Mouse (Mus musculus): ENCODE measurements around the gene Tbca. TPM values are rescaled to one million over a fixed set of nuclear protein-coding genes. Genes with fewer than 3 reads are reported as not detected.
A peak's percentile ranks its signal among the peaks of the same experiment; 100 is the strongest.

Gene Tbca
- polyA plus RNA-seq, 1 experiment from 2014 or later = 265 TPM

GRCm38 (mm10) chr13:94858016-94858575 lies 69.4 kb downstream of the Tbca start:
- no peak overlapping the region for H3K4me3 ChIP-seq
- H3K36me3 ChIP-seq = no peaks in the 10 kb centered on the region
- no peak for ATAC-seq (ENCODE audit: insufficient number of reproducible peaks, insufficient read depth, low FRiP score, low TSS enrichment, low read depth)
- WGBS = 62% methylated on average over 8 of the region's 8 CpGs
- peaks cover 12% of the 10 kb centered on the region; the same call in 1 of the 2 replicates for H3K4me1 ChIP-seq
- peaks cover 27% of the 10 kb centered on the region for H3K27me3 ChIP-seq
- H3K27ac ChIP-seq = no peak overlapping the region
- H3K4me2 ChIP-seq = no peak overlapping the region
- H3K9ac ChIP-seq = no peak overlapping the region
- no peaks in the 10 kb centered on the region for H3K9me3 ChIP-seq

- ATAC-seq (ENCODE audit: insufficient number of reproducible peaks, insufficient read depth, low FRiP score, low TSS enrichment, low read depth) = no peak
- H3K27me3 ChIP-seq = peaks cover 38% of the 10 kb centered on the region
Measured at GRCm38 (mm10) chr13:94859256-94859655, 70.5 kb downstream of the Tbca start.

GRCm38 (mm10) chr13:94862491-94863230 lies 74.0 kb downstream of the Tbca start:
- no peak overlapping the region for H3K4me2 ChIP-seq
- peaks cover 66% of the 10 kb centered on the region for H3K27me3 ChIP-seq
- H3K4me1 ChIP-seq = no peaks in the 10 kb centered on the region
- no peak overlapping the region for H3K9ac ChIP-seq
- H3K27ac ChIP-seq = no peak overlapping the region
- WGBS = 67% methylated on average over 5 of the region's 5 CpGs
- no peaks in the 10 kb centered on the region for H3K36me3 ChIP-seq
- no peak for ATAC-seq (ENCODE audit: insufficient number of reproducible peaks, insufficient read depth, low FRiP score, low TSS enrichment, low read depth)
- no peaks in the 10 kb centered on the region for H3K9me3 ChIP-seq
- H3K4me3 ChIP-seq = no peak overlapping the region

More at GRCm38 (mm10) chr13:94859256-94859655, 70.5 kb downstream of the Tbca start:
- H3K9me3 ChIP-seq = no peaks in the 10 kb centered on the region
- 0 out of 2 replicates have a peak, but pooled peaks cover 4% of the 10 kb centered on the region for H3K4me1 ChIP-seq
- H3K9ac ChIP-seq = no peak overlapping the region
- no peak overlapping the region for H3K4me2 ChIP-seq
- no peak overlapping the region for H3K27ac ChIP-seq
- no peak overlapping the region for H3K4me3 ChIP-seq
- WGBS = 77% methylated on average over 8 of the region's 8 CpGs
- no peaks in the 10 kb centered on the region for H3K36me3 ChIP-seq

- Histone ChIP-seq H3K36me3 (no peaks in the 10 kb centered on the region), H3K4me2 (no peak overlapping the region), H3K27me3 (peaks cover 96% of the 10 kb centered on the region), H3K9ac (no peak overlapping the region), H3K27ac (no peak overlapping the region), H3K9me3 (no peaks in the 10 kb centered on the region), H3K4me3 (no peak overlapping the region), H3K4me1 (peaks cover 10% of the 10 kb centered on the region)
- no peak for ATAC-seq (ENCODE audit: insufficient number of reproducible peaks, insufficient read depth, low FRiP score, low TSS enrichment, low read depth)
- WGBS = 9% methylated on average over 2 of the region's 2 CpGs
Measured at GRCm38 (mm10) chr13:94866906-94867305, 78.2 kb downstream of the Tbca start.

GRCm38 (mm10) chr13:94867772-94868171 lies 79.1 kb downstream of the Tbca start:
- H3K27me3 ChIP-seq = peaks cover 98% of the 10 kb centered on the region
- no peak for ATAC-seq (ENCODE audit: insufficient number of reproducible peaks, insufficient read depth, low FRiP score, low TSS enrichment, low read depth)

GRCm38 (mm10) chr13:94868478-94868950 lies 79.8 kb downstream of the Tbca start:
- H3K27me3 ChIP-seq = peaks cover 98% of the 10 kb centered on the region
- peak overlapping the region; percentile 64 for H3K4me2 ChIP-seq
- peak; percentile 76 for ATAC-seq (ENCODE audit: insufficient number of reproducible peaks, insufficient read depth, low FRiP score, low TSS enrichment, low read depth)
- WGBS = under 1% methylated on average over 35 of the region's 35 CpGs
- H3K9me3 ChIP-seq = no peaks in the 10 kb centered on the region
- H3K27ac ChIP-seq = no peak overlapping the region
- H3K9ac ChIP-seq = 0 out of 2 replicates have a peak overlapping the region, but pooled peaks have one; percentile 52
- H3K4me1 ChIP-seq = peaks cover 14% of the 10 kb centered on the region
- no peaks in the 10 kb centered on the region for H3K36me3 ChIP-seq
- H3K4me3 ChIP-seq = peak overlapping the region; percentile 40

More at GRCm38 (mm10) chr13:94867772-94868171, 79.1 kb downstream of the Tbca start:
- H3K4me1 ChIP-seq = peaks cover 10% of the 10 kb centered on the region
- no peak overlapping the region for H3K9ac ChIP-seq
- 43% methylated on average over 4 of the region's 4 CpGs for WGBS
- no peak overlapping the region for H3K4me3 ChIP-seq
- H3K27ac ChIP-seq = no peak overlapping the region
- no peak overlapping the region for H3K4me2 ChIP-seq
- H3K9me3 ChIP-seq = no peaks in the 10 kb centered on the region
- H3K36me3 ChIP-seq = no peaks in the 10 kb centered on the region

GRCm38 (mm10) chr13:94869541-94869940 lies 80.8 kb downstream of the Tbca start:
- Histone ChIP-seq H3K36me3 (no peaks in the 10 kb centered on the region), H3K9me3 (no peaks in the 10 kb centered on the region), H3K4me2 (peak overlapping the region; percentile 64), H3K27me3 (peaks cover 97% of the 10 kb centered on the region), H3K9ac (no peak overlapping the region), H3K4me1 (peaks cover 18% of the 10 kb centered on the region), H3K4me3 (0 out of 2 replicates have a peak overlapping the region, but pooled peaks have one; percentile 40), H3K27ac (no peak overlapping the region)
- 1% methylated on average over 8 of the region's 8 CpGs for WGBS
- ATAC-seq (ENCODE audit: insufficient number of reproducible peaks, insufficient read depth, low FRiP score, low TSS enrichment, low read depth) = no peak

GRCm38 (mm10) chr13:94870071-94870460 lies 81.4 kb downstream of the Tbca start:
- H3K4me3 ChIP-seq = no peak overlapping the region
- no peaks in the 10 kb centered on the region for H3K9me3 ChIP-seq
- no peak overlapping the region for H3K27ac ChIP-seq
- no peaks in the 10 kb centered on the region for H3K36me3 ChIP-seq
- no peak overlapping the region for H3K9ac ChIP-seq
- 2% methylated on average over 9 of the region's 9 CpGs for WGBS
- H3K27me3 ChIP-seq = peaks cover 97% of the 10 kb centered on the region
- H3K4me1 ChIP-seq = peaks cover 19% of the 10 kb centered on the region
- no peak overlapping the region for H3K4me2 ChIP-seq
- ATAC-seq (ENCODE audit: insufficient number of reproducible peaks, insufficient read depth, low FRiP score, low TSS enrichment, low read depth) = no peak

GRCm38 (mm10) chr13:94870461-94871186 lies 81.9 kb downstream of the Tbca start:
- Histone ChIP-seq H3K9ac (no peak overlapping the region), H3K9me3 (no peaks in the 10 kb centered on the region), H3K4me2 (no peak overlapping the region), H3K27me3 (peaks cover 98% of the 10 kb centered on the region), H3K4me3 (no peak overlapping the region), H3K36me3 (no peaks in the 10 kb centered on the region), H3K27ac (no peak overlapping the region), H3K4me1 (peaks cover 22% of the 10 kb centered on the region)
- no peak for ATAC-seq (ENCODE audit: insufficient number of reproducible peaks, insufficient read depth, low FRiP score, low TSS enrichment, low read depth)
- WGBS = 1% methylated on average over 21 of the region's 21 CpGs

GRCm38 (mm10) chr13:94871806-94872320 lies 83.2 kb downstream of the Tbca start:
- H3K4me2 ChIP-seq = no peak overlapping the region
- H3K4me3 ChIP-seq = no peak overlapping the region
- H3K9me3 ChIP-seq = no peaks in the 10 kb centered on the region
- no peaks in the 10 kb centered on the region for H3K36me3 ChIP-seq
- H3K9ac ChIP-seq = no peak overlapping the region
- WGBS = under 1% methylated on average over 7 of the region's 7 CpGs
- peaks cover 22% of the 10 kb centered on the region for H3K4me1 ChIP-seq
- peaks cover 96% of the 10 kb centered on the region for H3K27me3 ChIP-seq
- H3K27ac ChIP-seq = no peak overlapping the region
- ATAC-seq (ENCODE audit: insufficient number of reproducible peaks, insufficient read depth, low FRiP score, low TSS enrichment, low read depth) = no peak

- Histone ChIP-seq H3K27ac (no peak overlapping the region), H3K9ac (no peak overlapping the region), H3K4me3 (no peak overlapping the region), H3K4me2 (no peak overlapping the region), H3K9me3 (no peaks in the 10 kb centered on the region), H3K27me3 (peaks cover 96% of the 10 kb centered on the region), H3K4me1 (peaks cover 22% of the 10 kb centered on the region), H3K36me3 (no peaks in the 10 kb centered on the region)
- ATAC-seq (ENCODE audit: insufficient number of reproducible peaks, insufficient read depth, low FRiP score, low TSS enrichment, low read depth) = no peak
- under 1% methylated on average over 19 of the region's 19 CpGs for WGBS
Measured at GRCm38 (mm10) chr13:94872439-94872838, 83.7 kb downstream of the Tbca start.
